ENCODE assay signal across 14 mouse cellular contexts in the genomic region with DNA sequence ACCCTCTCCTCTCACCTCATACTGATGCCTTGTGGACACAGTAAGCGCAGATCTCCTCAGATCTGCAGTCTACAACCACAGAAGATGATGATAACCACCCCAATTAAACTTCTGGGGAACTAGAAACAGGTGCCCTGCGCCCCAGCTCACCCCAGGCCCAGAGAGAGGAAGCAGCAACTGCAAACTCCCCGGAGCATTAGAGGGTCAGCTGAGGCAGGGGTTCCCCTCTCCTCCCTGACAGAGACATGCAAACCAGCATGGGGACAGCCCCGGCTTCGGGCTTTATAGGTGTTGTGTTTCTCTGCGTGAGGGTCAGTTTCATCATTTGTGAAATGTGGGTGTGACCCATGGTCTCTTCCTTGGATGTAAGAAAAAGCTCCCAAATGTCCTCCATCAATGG. TPM values are rescaled to one million over a fixed set of nuclear protein-coding genes. Genes with fewer than 3 reads are reported as not detected.
DNase-seq lines count a peak whose midpoint lies in the region; ATAC-seq lines count a peak whose summit lies in the region.
"Had no signal": no experiment of that assay in that cellular context is flagged by ENCODE, and none has a peak within 500 bp of the region (broad histone marks: within the 10 kb centered on the region; RNA-seq: fewer than 3 reads in every experiment).

No protein-coding gene starts in this region.

- no peaks in the 10 kb centered on the region for H3K27me3 ChIP-seq in splenic B cell, adult 2 months (ENCODE audit: control insufficient read depth, insufficient read depth, low read length, poor library complexity, severe bottlenecking)

- no peaks in the 10 kb centered on the region for H3K36me3 ChIP-seq in splenic B cell, adult 2 months (ENCODE audit: control insufficient read depth, insufficient read depth, low read length, poor library complexity, severe bottlenecking)
- H3K36me3 ChIP-seq: heart, embryonic 10.5 days; heart, embryonic 13.5 days had no signal

- ATAC-seq in granulocyte monocyte progenitor cell, adult 5-6 weeks (replicated peaks; ENCODE audit: poor library complexity, severe bottlenecking) = peak; percentile 25; the same call in 1 of the 2 replicates
- ATAC-seq in erythroblast, adult 5-6 weeks (replicated peaks; ENCODE audit: low FRiP score, poor library complexity, severe bottlenecking) = no peak
- ATAC-seq: activated CD4-positive, CD25-positive, alpha-beta regulatory T cell, adult 4 months had no signal

- peak; percentile 94 for DNase-seq in A20 (ENCODE audit: low read depth, low spot score)
- DNase-seq in spleen, adult 18-20 months = peak; percentile 26 to 47
- DNase-seq in splenic B cell, adult 2 months (ENCODE audit: low read depth, low spot score) = peak; percentile 86
- DNase-seq in thymus, postnatal 14 days = no peak
- no peak for DNase-seq in urinary bladder, adult 2 months (ENCODE audit: low spot score)
- DNase-seq: adrenal gland, adult 8-10 months; adrenal gland, postnatal 25 days; forebrain, postnatal 0 days; heart, postnatal 14 days had no signal

RNA-seq across cellular contexts. Expression of a gene that starts 1.5 kb away (rescaled TPM):
- 0.81 TPM in 1 of 2 replicates, not detected in the other for total RNA-seq in granulocyte monocyte progenitor cell, adult 5-6 weeks (2014; fragmentation: Nextera tagmentation)
- total RNA-seq in granulocyte monocyte progenitor cell, adult 5-6 weeks (2017) = 0.13 TPM in 1 of 2 replicates, not detected in the other
- not detected in 2 replicates for total RNA-seq in erythroblast, adult 5-6 weeks (2015; ENCODE audit: low replicate concordance)
- 0.26 and 0.84 TPM in 2 replicates for total RNA-seq in erythroblast, adult 5-6 weeks (2017; ENCODE audit: low replicate concordance)
- 0.22 and 0.48 TPM in 2 replicates for polyA plus RNA-seq in urinary bladder, adult 2 months (2012; rRNA removed)

RNA-seq across cellular contexts. Expression of a gene that starts 54.8 kb away (rescaled TPM):
- 42.0 and 51.0 TPM in 2 replicates for total RNA-seq in granulocyte monocyte progenitor cell, adult 5-6 weeks (2014; fragmentation: Nextera tagmentation)
- total RNA-seq in granulocyte monocyte progenitor cell, adult 5-6 weeks (2017) = 12.5 and 15.2 TPM in 2 replicates
- total RNA-seq in erythroblast, adult 5-6 weeks (2015; ENCODE audit: low replicate concordance) = 7.3 TPM in 2 replicates
- total RNA-seq in erythroblast, adult 5-6 weeks (2017; ENCODE audit: low replicate concordance) = 1.5 and 4.1 TPM in 2 replicates
- 5.5 and 7.8 TPM in 2 replicates for polyA plus RNA-seq in urinary bladder, adult 2 months (2012; rRNA removed)

Comparison
In these comparisons a context has a peak if more than half of its experiments do, and no peak if none do; other contexts are left out.
1. DNase-seq: peak in A20 (single experiment), spleen, adult 18-20 months (2 of 2) and splenic B cell, adult 2 months (single experiment); none in thymus, postnatal 14 days (single experiment) and urinary bladder, adult 2 months (single experiment).